Mouse (Mus musculus): Measurements from ENCODE around the gene Arhgap18. TPM values are rescaled to one million over a fixed set of nuclear protein-coding genes. Genes with fewer than 3 reads are reported as not detected.

Gene Arhgap18
- polyA plus RNA-seq, 1 experiment from 2014 or later, result 10.1 TPM

DNA sequence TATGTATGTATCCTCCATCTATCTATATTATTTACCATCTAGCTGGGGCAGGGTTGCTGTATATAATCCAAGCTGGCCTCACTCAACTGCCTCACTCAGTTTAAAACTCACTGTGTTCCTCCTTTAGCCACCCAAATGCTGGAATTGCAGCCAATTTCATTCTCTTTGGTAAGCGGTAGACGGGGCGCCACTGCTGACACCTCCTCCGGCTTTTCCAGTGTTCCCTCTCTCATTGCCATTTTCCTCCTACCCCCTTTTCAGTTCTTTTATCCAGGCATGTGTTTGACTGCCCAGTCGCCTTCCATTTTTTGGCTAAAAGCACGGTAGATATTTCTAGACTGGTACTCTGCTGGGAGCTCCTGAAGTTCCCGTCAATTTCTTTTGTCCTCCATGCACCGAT lies 62.4 kb downstream of the Arhgap18 start:
- Histone ChIP-seq H3K4me1 (0 out of 2 replicates have a peak, but pooled peaks cover under 1% of the 10 kb centered on the region), H3K27me3 (replicated peaks) (no peaks in the 10 kb centered on the region), H3K36me3 (no peaks in the 10 kb centered on the region), H3K4me3 (no peak overlapping the region), H3K9ac (no peak overlapping the region), H3K27ac (no peak overlapping the region), H3K4me2 (no peak overlapping the region), H3K9me3 (replicated peaks) (no peaks in the 10 kb centered on the region)
- WGBS (ENCODE audit: insufficient replicate concordance), result 81% methylated on average over 8 of the region's 8 CpGs
- no peak for ATAC-seq

DNA sequence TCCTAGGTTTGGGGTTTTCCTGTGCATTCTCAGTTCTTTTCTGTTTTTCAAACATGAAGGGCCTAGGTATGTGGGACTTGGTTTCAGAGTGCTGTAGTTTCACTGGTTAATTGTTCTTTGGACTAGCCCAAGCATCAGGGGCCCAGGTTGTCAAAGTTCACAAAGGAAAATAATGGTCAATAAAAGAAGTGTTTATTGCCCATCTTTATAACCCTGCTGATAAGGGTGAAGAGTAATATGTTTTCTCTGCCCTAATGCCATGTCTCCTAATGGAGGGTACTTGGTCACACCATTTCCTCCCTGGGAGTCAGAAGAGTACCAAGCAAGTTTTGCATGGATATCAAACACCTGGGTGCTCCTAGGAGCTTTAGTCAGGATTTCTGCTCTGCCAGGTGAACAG lies 67.1 kb downstream of the Arhgap18 start:
- H3K9ac ChIP-seq, result no peak overlapping the region
- H3K36me3 ChIP-seq, result no peaks in the 10 kb centered on the region
- H3K27ac ChIP-seq, result no peak overlapping the region
- ATAC-seq, result no peak
- no peak overlapping the region for H3K4me2 ChIP-seq
- no peaks in the 10 kb centered on the region for H3K27me3 ChIP-seq (replicated peaks)
- no peak overlapping the region for H3K4me3 ChIP-seq
- no peaks in the 10 kb centered on the region for H3K4me1 ChIP-seq
- H3K9me3 ChIP-seq (replicated peaks), result no peaks in the 10 kb centered on the region

DNA sequence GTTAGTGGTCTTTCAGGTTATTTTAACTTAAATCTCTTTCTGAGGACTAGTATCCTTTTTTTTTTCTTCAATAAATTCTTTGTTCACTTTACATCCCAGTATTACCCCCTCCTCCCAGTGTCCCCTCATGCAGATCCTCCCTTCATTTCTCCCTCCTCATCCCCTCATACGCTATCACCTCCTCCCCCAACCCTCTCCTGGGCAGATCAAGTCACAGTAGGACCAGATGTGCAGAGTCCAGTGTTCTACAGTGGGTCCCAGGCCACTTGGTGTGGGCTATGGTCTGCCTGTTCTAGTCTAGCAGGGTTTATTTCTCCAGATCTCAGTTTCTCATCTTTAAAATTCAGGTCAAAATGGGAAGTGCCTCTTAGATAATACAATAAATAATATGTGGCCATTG lies 67.7 kb downstream of the Arhgap18 start:
- no peaks in the 10 kb centered on the region for H3K36me3 ChIP-seq
- no peaks in the 10 kb centered on the region for H3K4me1 ChIP-seq
- H3K9ac ChIP-seq, result no peak overlapping the region
- no peaks in the 10 kb centered on the region for H3K27me3 ChIP-seq (replicated peaks)
- no peak overlapping the region for H3K4me2 ChIP-seq
- no peak overlapping the region for H3K27ac ChIP-seq
- ATAC-seq, result no peak
- WGBS (ENCODE audit: insufficient replicate concordance), result 76% methylated on average over 1 of the region's 1 CpGs
- H3K9me3 ChIP-seq (replicated peaks), result no peaks in the 10 kb centered on the region
- H3K4me3 ChIP-seq, result no peak overlapping the region

DNA sequence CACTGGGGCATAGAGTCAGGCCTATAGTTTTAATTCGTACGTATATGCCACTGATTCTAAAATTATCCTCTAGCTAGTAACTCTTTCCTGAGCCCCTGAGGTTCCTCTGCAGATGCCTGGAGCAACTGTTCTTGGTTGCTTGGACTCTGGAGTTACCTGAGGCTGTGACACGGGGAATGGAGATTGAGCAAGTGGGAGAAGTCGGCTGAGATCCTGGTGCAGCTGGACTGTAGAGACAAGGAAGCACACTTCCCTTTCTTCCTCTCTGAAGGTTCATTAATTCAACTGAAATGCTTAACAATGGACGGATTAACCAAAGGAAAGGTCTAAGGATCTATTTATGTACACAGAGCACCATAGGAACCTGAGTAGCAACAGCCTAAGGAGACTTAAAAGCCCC lies 70.8 kb downstream of the Arhgap18 start:
- ATAC-seq, result no peak
- H3K27ac ChIP-seq, result no peak overlapping the region
- WGBS (ENCODE audit: insufficient replicate concordance), result 43% methylated on average over 5 of the region's 5 CpGs

DNA sequence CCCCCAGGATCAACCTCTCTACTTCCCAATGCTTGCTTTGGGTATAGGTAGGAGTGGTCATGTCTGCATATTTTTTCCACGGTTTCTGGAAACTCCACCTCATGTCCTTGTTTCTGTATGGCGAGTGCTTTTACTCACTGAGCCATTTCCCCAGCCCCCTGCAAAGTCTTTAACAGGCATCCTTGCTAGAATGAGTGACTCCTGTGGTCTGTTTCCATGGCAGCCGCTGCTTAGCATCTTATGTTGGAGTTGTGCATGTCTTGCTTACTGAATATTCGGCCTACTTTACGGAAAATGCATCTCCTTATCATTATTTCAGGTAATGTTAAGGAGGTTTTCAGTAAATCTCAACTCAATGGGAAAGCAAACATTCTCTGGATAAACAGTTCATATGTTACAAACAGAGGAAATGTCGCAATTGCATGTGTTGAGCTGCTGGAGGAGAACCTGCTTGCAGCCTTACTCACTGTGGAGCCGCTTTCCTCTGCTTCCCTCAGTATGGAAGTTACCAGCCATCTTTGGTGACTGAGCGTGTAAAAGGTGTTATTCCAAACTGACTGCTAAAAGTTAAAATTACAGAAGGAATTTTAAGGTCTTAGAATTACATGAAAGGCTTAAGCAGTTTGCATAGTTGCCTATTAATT lies 72.1 kb downstream of the Arhgap18 start:
- H3K27ac ChIP-seq, result no peak overlapping the region
- no peaks in the 10 kb centered on the region for H3K36me3 ChIP-seq
- H3K4me3 ChIP-seq, result no peak overlapping the region
- ATAC-seq, result no peak
- no peaks in the 10 kb centered on the region for H3K27me3 ChIP-seq (replicated peaks)
- no peak overlapping the region for H3K4me2 ChIP-seq
- H3K4me1 ChIP-seq, result 0 out of 2 replicates have a peak, but pooled peaks cover 6% of the 10 kb centered on the region
- H3K9me3 ChIP-seq (replicated peaks), result no peaks in the 10 kb centered on the region
- no peak overlapping the region for H3K9ac ChIP-seq
- WGBS (ENCODE audit: insufficient replicate concordance), result 65% methylated on average over 8 of the region's 8 CpGs

More for the DNA sequence above, 70.8 kb downstream of the Arhgap18 start:
- Histone ChIP-seq H3K36me3 (no peaks in the 10 kb centered on the region), H3K9me3 (replicated peaks) (no peaks in the 10 kb centered on the region), H3K4me3 (no peak overlapping the region), H3K27me3 (replicated peaks) (no peaks in the 10 kb centered on the region), H3K4me2 (no peak overlapping the region), H3K4me1 (0 out of 2 replicates have a peak, but pooled peaks cover 6% of the 10 kb centered on the region), H3K9ac (no peak overlapping the region)

DNA sequence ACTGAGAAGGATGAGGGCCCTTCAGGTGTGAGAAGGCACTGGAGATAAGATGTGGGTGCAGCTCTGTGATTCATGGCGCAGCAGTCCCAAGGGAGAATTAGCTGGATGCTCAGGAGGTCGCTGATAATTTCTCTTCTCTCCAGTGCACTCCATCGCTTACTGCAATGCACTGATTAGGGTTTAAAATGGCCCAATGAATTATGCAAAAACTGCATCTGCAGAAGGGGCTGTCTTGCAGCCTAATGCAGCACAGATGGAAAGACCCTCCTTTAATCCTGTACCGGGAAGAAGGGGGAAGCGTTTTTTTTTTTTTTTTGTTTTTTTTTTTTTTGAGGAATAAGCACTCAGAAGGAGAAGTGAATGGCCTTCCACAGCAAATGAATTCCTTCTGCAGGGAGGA lies 74.1 kb downstream of the Arhgap18 start:
- H3K4me1 ChIP-seq, result peaks cover 13% of the 10 kb centered on the region
- H3K36me3 ChIP-seq, result no peaks in the 10 kb centered on the region
- H3K4me3 ChIP-seq, result no peak overlapping the region
- no peak overlapping the region for H3K9ac ChIP-seq
- no peak for ATAC-seq
- no peaks in the 10 kb centered on the region for H3K9me3 ChIP-seq (replicated peaks)
- no peak overlapping the region for H3K27ac ChIP-seq
- no peaks in the 10 kb centered on the region for H3K27me3 ChIP-seq (replicated peaks)
- 42% methylated on average over 5 of the region's 5 CpGs for WGBS (ENCODE audit: insufficient replicate concordance)
- no peak overlapping the region for H3K4me2 ChIP-seq

DNA sequence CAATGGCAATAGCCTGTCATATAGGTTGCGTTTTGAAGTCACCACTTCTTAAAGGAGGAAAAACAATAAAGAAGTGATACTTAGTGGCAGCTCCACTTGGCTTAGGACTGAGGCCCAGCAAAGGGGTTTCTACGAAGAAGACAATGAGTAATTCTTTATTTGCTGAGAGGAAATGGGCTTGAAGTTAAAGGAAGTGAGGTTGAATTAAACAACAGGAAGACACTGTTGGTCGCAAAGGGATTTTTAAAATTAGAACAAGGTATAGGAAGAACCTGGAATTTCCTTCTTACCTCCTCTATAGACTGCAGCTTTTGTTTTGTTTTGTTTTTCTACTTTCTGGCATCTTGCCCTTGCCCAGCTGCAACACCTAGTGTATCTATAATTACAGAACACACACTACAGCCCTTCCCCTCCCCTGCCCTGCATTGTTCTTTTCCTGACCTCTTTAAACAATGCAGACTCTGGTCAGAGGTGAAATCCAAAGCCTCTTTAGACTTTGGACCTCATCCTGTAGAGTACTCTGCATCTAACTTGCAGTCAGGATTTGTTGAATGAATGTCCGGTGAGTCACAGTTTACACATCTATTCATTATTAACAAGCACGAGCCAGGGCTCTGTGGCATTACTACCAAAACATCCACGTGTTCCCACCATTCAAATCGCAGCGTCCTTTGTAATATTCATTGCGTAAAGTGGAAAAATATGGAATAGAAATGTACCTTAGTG lies 75.4 kb downstream of the Arhgap18 start:
- ATAC-seq, result peak; percentile 79
- WGBS (ENCODE audit: insufficient replicate concordance), result 49% methylated on average over 9 of the region's 9 CpGs
- no peak overlapping the region for H3K27ac ChIP-seq

DNA sequence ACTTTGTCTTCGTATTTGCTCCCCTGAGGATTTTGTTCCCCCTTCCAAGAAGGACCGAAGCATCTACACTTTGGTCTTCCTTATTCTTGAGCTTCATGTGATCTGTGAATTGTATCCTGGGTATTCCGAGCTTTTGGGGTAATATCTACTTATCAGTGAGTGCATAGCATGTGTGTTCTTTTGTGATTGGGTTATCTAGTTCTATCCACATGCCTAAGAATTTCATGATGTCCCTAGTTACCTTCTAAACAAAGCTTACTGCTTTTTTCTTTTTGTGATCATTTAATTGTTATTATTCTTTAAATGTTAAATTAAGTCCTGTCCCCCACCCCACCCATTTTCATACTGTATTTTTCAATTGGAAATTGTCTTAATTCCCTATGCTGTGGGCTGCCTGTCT lies 78.8 kb downstream of the Arhgap18 start:
- Histone ChIP-seq H3K4me2 (no peak overlapping the region), H3K27me3 (replicated peaks) (no peaks in the 10 kb centered on the region), H3K4me1 (peaks cover 19% of the 10 kb centered on the region), H3K4me3 (no peak overlapping the region), H3K9me3 (replicated peaks) (no peaks in the 10 kb centered on the region), H3K36me3 (no peaks in the 10 kb centered on the region), H3K9ac (no peak overlapping the region), H3K27ac (no peak overlapping the region)
- WGBS (ENCODE audit: insufficient replicate concordance), result 58% methylated on average over 3 of the region's 3 CpGs
- 0 out of 2 replicates have a peak, but pooled peaks have one; percentile 36 for ATAC-seq

More for the DNA sequence above, 75.4 kb downstream of the Arhgap18 start:
- H3K9me3 ChIP-seq (replicated peaks), result no peaks in the 10 kb centered on the region
- no peak overlapping the region for H3K9ac ChIP-seq
- H3K27me3 ChIP-seq (replicated peaks), result no peaks in the 10 kb centered on the region
- H3K4me1 ChIP-seq, result peaks cover 19% of the 10 kb centered on the region
- H3K4me2 ChIP-seq, result no peak overlapping the region
- no peaks in the 10 kb centered on the region for H3K36me3 ChIP-seq
- no peak overlapping the region for H3K4me3 ChIP-seq

DNA sequence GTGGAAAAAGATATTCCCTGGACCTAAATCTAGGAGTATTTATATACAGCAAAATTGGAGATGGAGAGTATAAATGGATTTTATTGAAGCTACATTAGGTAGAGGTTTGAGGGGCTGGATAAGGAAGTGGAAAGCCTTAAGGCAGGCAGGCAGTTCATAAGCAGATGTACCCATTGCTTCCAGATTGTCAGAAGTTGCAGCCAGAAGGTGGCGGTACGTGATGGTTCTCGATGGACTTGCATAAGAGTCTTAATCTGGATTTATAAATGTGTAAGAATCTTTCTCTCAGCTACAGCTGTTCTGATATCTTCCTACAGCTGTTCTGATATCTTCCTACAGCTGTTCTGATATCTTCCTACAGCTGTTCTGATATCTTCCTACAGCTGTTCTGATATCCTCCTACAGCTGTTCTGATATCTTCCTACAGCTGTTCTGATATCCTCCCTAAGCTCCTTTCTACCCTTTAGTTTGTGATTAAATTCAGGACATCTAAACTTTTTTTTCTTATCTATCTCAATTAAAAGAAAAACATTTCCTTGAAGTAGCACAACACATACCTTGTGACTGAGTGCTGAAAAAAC lies 79.5 kb downstream of the Arhgap18 start:
- H3K9me3 ChIP-seq (replicated peaks), result no peaks in the 10 kb centered on the region
- no peak overlapping the region for H3K27ac ChIP-seq
- no peaks in the 10 kb centered on the region for H3K27me3 ChIP-seq (replicated peaks)
- 77% methylated on average over 3 of the region's 3 CpGs for WGBS (ENCODE audit: insufficient replicate concordance)
- no peak for ATAC-seq
- no peak overlapping the region for H3K9ac ChIP-seq
- H3K4me3 ChIP-seq, result no peak overlapping the region
- H3K36me3 ChIP-seq, result no peaks in the 10 kb centered on the region
- no peak overlapping the region for H3K4me2 ChIP-seq
- peaks cover 19% of the 10 kb centered on the region for H3K4me1 ChIP-seq

DNA sequence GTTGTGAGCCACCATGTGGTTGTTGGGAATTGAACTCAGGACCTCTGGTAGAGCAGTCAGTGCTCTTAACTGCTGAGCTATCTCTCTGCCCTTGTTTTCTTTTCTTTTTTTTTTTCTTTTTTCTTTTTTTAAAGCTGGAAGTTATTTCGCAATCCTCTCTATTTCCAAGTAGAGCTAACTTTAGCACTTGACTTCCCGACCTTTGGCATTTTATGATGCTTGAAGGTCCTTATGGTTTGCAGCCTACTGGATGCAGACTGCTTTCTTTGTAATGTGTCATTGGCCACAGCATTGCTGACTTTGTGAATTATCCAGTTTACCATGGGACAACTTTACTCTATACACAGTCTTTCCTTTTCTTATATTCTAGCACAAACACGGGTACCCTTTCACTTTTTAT lies 80.2 kb downstream of the Arhgap18 start:
- H3K9me3 ChIP-seq (replicated peaks), result no peaks in the 10 kb centered on the region
- WGBS (ENCODE audit: insufficient replicate concordance), result 62% methylated on average over 3 of the region's 3 CpGs
- ATAC-seq, result no peak
- H3K4me1 ChIP-seq, result peaks cover 16% of the 10 kb centered on the region
- no peak overlapping the region for H3K4me3 ChIP-seq
- H3K4me2 ChIP-seq, result no peak overlapping the region
- no peaks in the 10 kb centered on the region for H3K27me3 ChIP-seq (replicated peaks)
- H3K27ac ChIP-seq, result no peak overlapping the region
- no peak overlapping the region for H3K9ac ChIP-seq
- H3K36me3 ChIP-seq, result no peaks in the 10 kb centered on the region

DNA sequence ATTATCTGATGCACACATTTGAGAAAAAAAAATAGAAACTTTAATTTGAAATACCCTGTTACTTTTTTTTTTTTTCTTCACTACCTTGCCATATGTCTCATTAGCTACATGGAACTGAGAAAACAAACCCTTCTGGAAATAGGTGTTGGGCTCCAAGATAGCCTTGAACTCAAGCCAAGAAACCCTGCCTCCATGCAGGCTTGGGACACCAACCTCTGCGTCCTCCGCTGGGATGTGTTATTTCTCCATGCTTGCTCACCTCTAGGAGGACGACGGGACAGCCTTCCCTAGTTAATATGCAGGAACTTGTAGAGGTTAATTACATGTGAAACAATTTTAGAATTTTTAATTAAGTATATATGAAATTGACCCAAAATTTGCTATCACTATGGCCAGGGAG lies 96.1 kb downstream of the Arhgap18 start:
- Histone ChIP-seq H3K9ac (no peak overlapping the region), H3K4me2 (no peak overlapping the region), H3K4me1 (no peaks in the 10 kb centered on the region), H3K36me3 (no peaks in the 10 kb centered on the region), H3K27me3 (replicated peaks) (no peaks in the 10 kb centered on the region), H3K27ac (no peak overlapping the region), H3K9me3 (replicated peaks) (no peaks in the 10 kb centered on the region), H3K4me3 (no peak overlapping the region)
- no peak for ATAC-seq
- 83% methylated on average over 4 of the region's 4 CpGs for WGBS (ENCODE audit: insufficient replicate concordance)

DNA sequence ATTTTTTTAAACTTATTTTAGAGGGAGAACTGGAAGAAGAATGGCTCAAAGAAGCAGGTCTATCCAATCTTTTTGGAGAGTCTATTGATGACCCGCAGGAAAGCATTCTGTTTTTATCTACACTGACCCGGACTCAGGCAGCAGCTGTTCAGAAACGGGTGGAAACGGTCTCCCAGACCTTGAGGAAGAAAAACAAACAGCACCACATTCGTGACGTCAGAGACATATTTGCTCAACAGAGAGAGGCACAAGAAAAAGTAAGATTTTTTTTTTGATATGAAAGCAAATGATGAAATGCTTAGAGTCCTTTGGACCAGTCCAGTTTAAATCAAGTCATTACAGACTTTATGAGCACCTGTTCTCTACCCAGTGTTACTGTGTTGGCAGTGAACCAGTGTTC lies 96.6 kb downstream of the Arhgap18 start:
- no peak for ATAC-seq
- no peak overlapping the region for H3K27ac ChIP-seq
- 64% methylated on average over 6 of the region's 6 CpGs for WGBS (ENCODE audit: insufficient replicate concordance)
- H3K4me3 ChIP-seq, result no peak overlapping the region
- no peak overlapping the region for H3K4me2 ChIP-seq
- H3K36me3 ChIP-seq, result no peaks in the 10 kb centered on the region
- H3K9me3 ChIP-seq (replicated peaks), result no peaks in the 10 kb centered on the region
- no peaks in the 10 kb centered on the region for H3K27me3 ChIP-seq (replicated peaks)
- no peak overlapping the region for H3K9ac ChIP-seq
- H3K4me1 ChIP-seq, result no peaks in the 10 kb centered on the region

Data from liver, embryonic 12.5 days (tissue).